Mouse (Mus musculus) kidney, postnatal 10 days (tissue): Measurements from ENCODE around the gene Gpr27.

ENCODE experiments used
- DNase-seq: peaks from one replicate; pipeline ENCODE4 v3.0.0; 2021; ENCODE audit warnings: mixed read lengths

Gpr27 gene

GRCm38 (mm10) chr6:99692206-99692915 is at the start of gene Gpr27:
Gene Gpr27 (plus strand): TSS chr6:99692679.
- DNase-seq = peak; percentile 50

DNA sequence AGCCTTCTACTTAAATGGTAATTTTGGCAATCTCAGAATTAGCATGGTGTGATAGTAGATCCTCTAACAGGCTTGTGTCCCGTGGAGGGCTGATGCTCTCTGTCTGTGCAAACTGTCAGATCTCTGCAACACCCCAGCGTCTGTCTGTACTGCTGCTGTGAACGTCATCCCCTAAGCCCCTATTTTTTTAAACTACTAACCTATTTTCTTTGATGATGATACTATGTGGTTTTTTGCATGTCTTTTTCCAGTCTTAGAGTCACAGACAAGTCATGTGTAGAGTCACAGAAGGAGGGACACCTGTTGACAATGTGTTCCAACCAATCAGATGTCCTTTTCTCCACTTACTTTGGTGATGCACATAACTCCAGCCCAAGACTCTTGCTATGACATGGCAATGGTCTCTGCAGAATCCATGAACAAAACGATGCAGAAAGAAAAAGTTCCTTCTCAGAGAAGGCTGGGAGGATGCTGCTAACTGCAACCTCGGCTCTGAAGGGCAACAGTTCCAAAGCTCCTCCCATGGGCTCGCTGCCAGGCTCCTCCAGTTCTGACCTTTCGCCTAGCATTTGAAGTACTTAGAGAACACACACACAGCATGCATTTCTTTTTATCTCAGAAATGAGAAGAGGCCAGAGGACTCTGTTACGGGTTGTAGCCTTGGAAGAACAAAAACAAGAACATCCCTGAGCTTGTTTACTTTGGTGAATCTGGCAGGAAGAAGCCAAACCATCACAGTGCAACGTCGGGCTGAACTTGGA is 48.9 kb upstream of the Gpr27 start:
- DNase-seq = peak; percentile 86

DNA sequence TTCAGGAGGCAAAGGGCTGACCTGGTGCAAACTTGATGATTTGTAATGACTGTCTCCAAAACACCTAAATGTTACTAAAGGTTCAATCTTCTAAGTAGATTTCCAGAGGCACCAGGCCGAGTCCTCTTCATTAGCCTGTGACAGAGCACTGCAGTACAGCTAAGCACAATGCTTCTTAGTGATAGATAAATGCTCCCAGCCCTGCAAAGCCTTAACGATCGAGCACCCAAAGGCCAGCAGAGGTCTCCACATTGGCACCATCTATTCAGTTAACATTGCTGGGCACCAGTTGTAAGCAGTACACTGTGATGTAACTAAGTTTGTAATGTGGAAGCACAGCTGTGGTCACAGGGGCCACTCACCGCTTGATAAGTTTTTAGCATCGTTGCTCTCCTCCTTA is 48.1 kb upstream of the Gpr27 start:
- DNase-seq = no peak

DNA sequence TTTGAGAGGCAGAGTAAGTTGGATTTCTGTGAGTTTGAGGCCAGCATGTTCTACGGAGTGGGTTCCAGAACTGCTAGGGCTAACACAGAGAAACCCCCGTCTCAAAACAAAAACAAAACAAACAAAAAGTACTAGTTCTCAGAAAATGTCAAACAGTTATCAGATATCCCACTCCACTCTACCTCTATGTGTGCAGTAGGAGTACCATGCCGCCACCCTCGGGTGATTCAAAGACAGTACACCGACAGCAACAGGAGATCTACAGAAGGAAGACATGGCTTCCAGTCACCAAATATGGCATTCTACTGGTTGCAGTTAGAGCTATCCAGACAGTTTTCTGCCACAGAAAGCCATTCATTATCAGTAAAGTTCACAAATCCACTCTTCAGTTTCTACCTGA is 47.6 kb upstream of the Gpr27 start:
- no peak for DNase-seq

DNA sequence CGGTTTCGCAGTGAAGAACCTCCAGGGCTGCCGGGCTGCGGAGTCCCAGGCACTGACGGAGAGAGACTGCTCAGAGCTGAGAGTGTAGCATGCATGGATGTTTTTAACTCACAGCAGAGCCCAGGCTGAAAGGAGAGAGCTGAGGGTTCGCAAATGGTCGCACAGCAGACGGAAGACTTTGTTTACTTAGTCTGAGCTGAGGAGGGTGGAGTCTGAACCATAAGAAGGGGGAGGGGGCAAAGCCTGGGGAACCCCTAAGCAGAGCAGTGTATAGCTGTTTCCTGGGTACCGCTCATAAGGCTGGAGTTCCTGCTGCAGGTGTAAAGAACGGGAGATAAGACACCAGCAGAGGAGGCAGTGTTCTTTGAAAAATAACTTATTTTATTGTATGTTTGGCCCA is 46.1 kb upstream of the Gpr27 start:
- DNase-seq = no peak

DNA sequence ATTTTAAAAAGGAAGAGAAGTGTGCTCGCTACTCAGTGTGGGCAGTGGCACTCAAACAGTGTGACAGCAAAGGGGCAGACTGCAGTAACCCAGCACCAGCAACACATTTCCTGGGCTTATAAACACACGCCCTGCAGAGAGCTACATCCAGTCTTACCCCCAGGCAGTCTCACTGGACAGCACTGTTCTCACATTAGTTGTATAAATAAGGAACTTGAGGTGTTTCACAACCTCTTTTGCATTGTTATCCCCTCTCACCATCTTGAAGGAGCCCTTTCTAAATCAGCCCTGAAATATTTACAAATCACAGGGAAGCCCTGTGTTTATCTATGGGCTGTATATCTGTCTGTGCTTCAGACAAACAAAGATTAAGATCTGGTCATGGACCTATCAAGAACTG is 43.2 kb upstream of the Gpr27 start:
- no peak for DNase-seq

GRCm38 (mm10) chr6:99652341-99652740 is 40.1 kb upstream of the Gpr27 start:
- DNase-seq = no peak

GRCm38 (mm10) chr6:99654343-99654742 is 38.1 kb upstream of the Gpr27 start:
- DNase-seq = no peak

GRCm38 (mm10) chr6:99655488-99655887 is 37.0 kb upstream of the Gpr27 start:
- DNase-seq = no peak

- no peak for DNase-seq
Measured at GRCm38 (mm10) chr6:99656088-99656487, 36.4 kb upstream of the Gpr27 start.

- no peak for DNase-seq
Measured at GRCm38 (mm10) chr6:99658586-99658985, 33.9 kb upstream of the Gpr27 start.

DNA sequence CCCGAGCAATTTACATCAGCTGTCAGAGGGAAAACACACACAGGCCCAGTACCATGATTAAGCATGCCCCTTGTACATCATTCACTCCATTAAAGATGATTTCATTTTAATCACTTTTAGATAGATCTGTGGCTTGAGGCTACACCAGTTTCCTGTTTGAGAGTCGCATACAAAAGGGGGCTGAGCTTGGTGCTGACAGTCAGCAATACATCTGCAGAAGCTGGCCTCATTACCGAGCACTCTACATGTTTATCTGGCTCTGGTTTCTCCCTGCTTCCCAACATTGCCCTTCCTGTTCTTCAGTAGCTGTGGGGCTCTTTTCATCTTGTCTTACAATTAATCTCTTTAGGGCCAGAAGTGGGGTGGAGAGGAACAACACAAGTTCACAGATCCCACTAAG is 32.0 kb upstream of the Gpr27 start:
- DNase-seq = no peak

- DNase-seq = no peak
Measured at GRCm38 (mm10) chr6:99663232-99663631, 29.2 kb upstream of the Gpr27 start.

DNA sequence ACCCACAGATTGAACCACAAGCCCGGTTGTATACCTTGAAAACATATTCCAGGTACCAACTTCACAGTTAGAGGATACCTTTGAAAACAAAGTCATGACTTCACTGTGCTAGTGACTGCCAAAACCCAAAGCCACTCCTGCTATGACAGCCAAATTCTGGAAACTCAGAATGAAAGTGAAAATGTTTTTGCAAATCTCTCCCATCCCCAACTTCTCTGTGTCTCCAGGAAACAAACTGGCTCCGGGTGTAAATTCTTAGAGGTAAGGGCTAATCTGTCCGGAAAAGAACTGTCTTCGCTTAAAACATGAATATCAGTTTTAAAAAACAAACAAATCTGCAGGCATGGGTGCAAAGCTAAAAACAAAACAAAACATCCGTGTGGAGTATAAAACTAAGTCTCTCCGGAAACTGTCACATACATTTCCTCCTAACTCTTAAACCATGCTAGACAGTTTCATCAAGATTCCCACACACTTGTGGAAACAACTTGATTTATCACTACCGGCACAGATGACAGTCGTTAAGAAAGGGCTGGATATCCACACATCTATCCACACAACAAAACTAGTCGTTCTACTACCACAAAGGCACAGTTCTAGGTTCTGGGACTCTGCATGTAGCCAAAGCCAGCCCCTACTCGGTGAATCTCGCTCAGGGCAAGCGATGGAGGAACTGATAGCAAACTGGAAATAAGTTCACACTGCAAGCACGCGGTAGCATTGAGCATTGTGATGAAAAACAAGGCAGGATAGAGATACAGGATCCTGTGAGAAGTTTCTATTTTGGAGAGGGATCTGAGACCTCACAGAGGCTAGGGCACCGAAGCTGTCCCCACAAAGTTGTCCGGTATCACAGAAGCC is 26.8 kb upstream of the Gpr27 start:
- no peak for DNase-seq

GRCm38 (mm10) chr6:99666318-99667171 is 25.9 kb upstream of the Gpr27 start, which contains the start of the genes Eif4e3 and Gm20696:
Gene Eif4e3 (minus strand): TSS chr6:99666771.
Gene Gm20696 (minus strand): TSS chr6:99666797.
- peak; percentile 76 for DNase-seq

DNA sequence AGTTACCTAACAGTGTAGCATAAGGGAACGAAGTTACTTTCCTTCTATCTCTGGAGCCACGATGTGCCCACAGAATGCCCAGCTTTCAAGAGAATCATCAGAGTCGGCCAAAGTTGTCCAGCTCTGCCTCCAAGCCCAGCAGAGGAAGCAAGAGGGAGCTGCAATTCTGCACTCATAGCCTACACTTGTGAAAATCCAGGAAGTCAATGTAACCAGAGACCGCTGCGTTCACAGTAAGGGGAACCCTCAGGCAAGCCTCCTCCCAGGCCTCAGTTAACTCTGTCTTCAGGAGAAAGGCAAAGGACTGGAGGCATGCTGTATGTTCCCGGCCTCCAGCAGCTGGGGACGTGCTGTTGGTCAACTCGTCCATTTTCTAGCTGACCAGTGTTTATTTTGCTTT is 25.2 kb upstream of the Gpr27 start:
- DNase-seq = no peak

- peak; percentile 49 for DNase-seq
Measured at GRCm38 (mm10) chr6:99669481-99670325, 22.8 kb upstream of the Gpr27 start.

DNA sequence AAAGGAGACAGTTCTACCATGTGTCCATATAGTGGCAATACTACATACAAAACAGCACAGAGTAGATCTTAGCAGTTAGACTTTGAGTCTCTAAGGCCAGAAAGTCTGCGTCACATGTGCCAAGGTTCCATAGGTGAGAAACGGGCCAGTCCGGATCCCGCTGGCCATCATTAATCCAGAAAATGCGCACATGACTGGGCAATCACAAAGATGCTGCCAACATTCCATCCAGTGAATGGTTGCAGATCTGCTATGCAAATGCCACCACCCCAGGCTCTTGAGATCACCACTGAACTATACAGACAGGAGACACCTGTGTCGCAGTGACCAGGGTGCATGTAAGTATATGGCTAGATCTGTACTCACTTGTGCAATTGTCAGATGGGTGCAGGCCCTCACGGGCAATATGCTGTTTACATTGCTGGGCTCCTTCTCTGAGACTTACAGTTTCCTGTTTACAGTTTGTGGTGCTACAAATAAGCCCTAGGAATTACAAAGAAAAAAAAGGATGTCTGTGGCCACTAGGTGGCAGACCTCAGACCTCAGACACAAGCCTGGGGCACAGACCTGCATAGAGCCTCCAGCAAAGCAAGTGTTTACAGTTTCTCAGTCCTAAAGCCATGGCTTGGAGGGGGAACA is 21.9 kb upstream of the Gpr27 start:
- DNase-seq = peak; percentile 77

DNA sequence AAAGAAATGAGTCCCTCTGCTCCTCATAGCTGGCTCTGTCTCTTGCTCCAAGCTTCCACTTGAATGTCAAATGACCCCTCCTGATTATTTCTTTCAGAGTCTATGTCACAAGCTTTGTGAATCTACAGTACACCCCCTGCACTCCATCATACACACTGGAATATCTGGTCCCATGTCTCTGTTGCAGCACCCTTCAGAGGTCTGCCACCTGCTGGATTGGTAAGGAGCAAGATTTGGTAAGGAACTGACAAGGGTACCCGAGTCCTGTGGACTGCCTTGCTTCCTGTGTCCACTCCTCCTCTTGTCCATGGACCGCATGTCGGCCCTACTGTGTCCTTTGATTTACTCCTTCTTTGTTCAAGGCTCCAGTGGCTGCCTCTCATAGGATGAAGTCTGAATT is 20.7 kb upstream of the Gpr27 start:
- no peak for DNase-seq

- no peak for DNase-seq
Measured at GRCm38 (mm10) chr6:99674482-99674881, 18.0 kb upstream of the Gpr27 start.

GRCm38 (mm10) chr6:99677325-99677724 is 15.2 kb upstream of the Gpr27 start:
- DNase-seq = no peak
